Mouse (Mus musculus) E14TG2a.4 (cell line): Measurements from ENCODE around the gene Dnajc11.

ENCODE experiments used
- CTCF ChIP-seq: conservative IDR thresholded peaks from 2 replicates; pipeline ENCODE4 v1.5.1; 2014; ENCODE audit warnings: low read length
- NANOG ChIP-seq: IDR thresholded peaks from 2 replicates; pipeline ENCODE4 v1.6.1; 2014; ENCODE audit warnings: borderline replicate concordance, low read length, mixed read lengths

DNA sequence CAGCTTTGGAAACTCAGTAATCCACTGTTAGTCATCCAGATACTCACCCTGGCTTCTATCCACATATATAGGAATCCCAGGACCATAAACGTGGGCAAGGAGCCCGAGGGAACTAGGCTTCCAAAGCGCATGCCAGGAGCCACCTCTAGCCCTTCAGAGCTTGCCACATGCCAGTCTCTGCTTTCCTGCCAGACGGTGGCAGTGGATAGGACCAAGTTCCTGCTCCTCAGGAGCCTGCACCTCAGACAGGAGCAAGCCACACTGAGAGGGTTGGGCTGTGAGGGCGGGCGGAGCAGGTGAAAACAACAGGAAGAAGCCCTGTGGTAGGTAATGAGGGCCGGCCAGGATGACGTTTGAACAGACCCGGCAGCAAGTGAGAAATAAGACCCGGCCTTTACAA, 52.4 kb downstream of the Dnajc11 start:
- TF ChIP-seq CTCF, result no peak
- no peak for TF ChIP-seq NANOG
